Mouse (Mus musculus): Measurements from ENCODE around the gene Fgfr2. TPM values are rescaled to one million over a fixed set of nuclear protein-coding genes. Genes with fewer than 3 reads are reported as not detected.

The Fgfr2 gene
- polyA plus RNA-seq, 1 experiment from 2014 or later: 39.4 TPM

GRCm38 (mm10) chr7:132237191-132237590 lies 886.0 kb downstream of the Fgfr2 start:
- whole genome bisulfite sequencing: 89% methylated on average over 4 of the region's 4 CpGs
- H3K9ac ChIP-seq (replicated peaks): no peak overlapping the region
- H3K36me3 ChIP-seq: peaks cover 57% of the 10 kb centered on the region
- no peak overlapping the region for H3K4me2 ChIP-seq (replicated peaks)
- ATAC-seq: no peak
- H3K9me3 ChIP-seq: no peaks in the 10 kb centered on the region
- H3K27ac ChIP-seq: no peak overlapping the region
- H3K4me3 ChIP-seq (replicated peaks): no peak overlapping the region
- peaks cover 6% of the 10 kb centered on the region; the same call in 1 of the 2 replicates for H3K4me1 ChIP-seq (replicated peaks)
- no peaks in the 10 kb centered on the region for H3K27me3 ChIP-seq

- 78% methylated on average over 8 of the region's 8 CpGs for WGBS
- Histone ChIP-seq H3K9ac (replicated peaks) (no peak overlapping the region), H3K36me3 (peaks cover 53% of the 10 kb centered on the region), H3K4me2 (replicated peaks) (no peak overlapping the region), H3K4me1 (replicated peaks) (peaks cover 6% of the 10 kb centered on the region; the same call in 1 of the 2 replicates), H3K27ac (no peak overlapping the region), H3K27me3 (no peaks in the 10 kb centered on the region), H3K9me3 (no peaks in the 10 kb centered on the region), H3K4me3 (replicated peaks) (no peak overlapping the region)
- ATAC-seq: no peak
These were observed 886.4 kb downstream of the Fgfr2 start for GRCm38 (mm10) chr7:132236789-132237188.

GRCm38 (mm10) chr7:132234250-132234649 lies 888.9 kb downstream of the Fgfr2 start:
- Histone ChIP-seq H3K4me1 (replicated peaks) (peaks cover 10% of the 10 kb centered on the region; the same call in 1 of the 2 replicates), H3K9ac (replicated peaks) (no peak overlapping the region), H3K27me3 (no peaks in the 10 kb centered on the region), H3K27ac (no peak overlapping the region), H3K4me2 (replicated peaks) (no peak overlapping the region), H3K9me3 (no peaks in the 10 kb centered on the region), H3K4me3 (replicated peaks) (no peak overlapping the region), H3K36me3 (peaks cover 33% of the 10 kb centered on the region)
- WGBS: 55% methylated on average over 3 of the region's 3 CpGs
- ATAC-seq: no peak

GRCm38 (mm10) chr7:132233732-132234131 lies 889.4 kb downstream of the Fgfr2 start:
- H3K36me3 ChIP-seq: peaks cover 28% of the 10 kb centered on the region
- H3K27ac ChIP-seq: no peak overlapping the region
- WGBS: 87% methylated on average over 4 of the region's 4 CpGs
- H3K4me2 ChIP-seq (replicated peaks): no peak overlapping the region
- H3K9ac ChIP-seq (replicated peaks): no peak overlapping the region
- H3K4me1 ChIP-seq (replicated peaks): peaks cover 10% of the 10 kb centered on the region; the same call in 1 of the 2 replicates
- H3K4me3 ChIP-seq (replicated peaks): no peak overlapping the region
- no peaks in the 10 kb centered on the region for H3K27me3 ChIP-seq
- no peak for ATAC-seq
- no peaks in the 10 kb centered on the region for H3K9me3 ChIP-seq

- H3K4me2 ChIP-seq (replicated peaks): no peak overlapping the region
- H3K9me3 ChIP-seq: no peaks in the 10 kb centered on the region
- H3K9ac ChIP-seq (replicated peaks): no peak overlapping the region
- ATAC-seq: no peak
- H3K4me3 ChIP-seq (replicated peaks): no peak overlapping the region
- H3K36me3 ChIP-seq: peaks cover 23% of the 10 kb centered on the region
- peaks cover 10% of the 10 kb centered on the region; the same call in 1 of the 2 replicates for H3K4me1 ChIP-seq (replicated peaks)
- no peak overlapping the region for H3K27ac ChIP-seq
- H3K27me3 ChIP-seq: no peaks in the 10 kb centered on the region
- 44% methylated on average over 2 of the region's 2 CpGs for WGBS
These were observed 890.2 kb downstream of the Fgfr2 start for GRCm38 (mm10) chr7:132232937-132233336.

GRCm38 (mm10) chr7:132231476-132231875 lies 891.7 kb downstream of the Fgfr2 start:
- Histone ChIP-seq H3K9me3 (no peaks in the 10 kb centered on the region), H3K27me3 (no peaks in the 10 kb centered on the region), H3K27ac (no peak overlapping the region), H3K4me3 (replicated peaks) (no peak overlapping the region), H3K9ac (replicated peaks) (no peak overlapping the region), H3K36me3 (peaks cover 10% of the 10 kb centered on the region), H3K4me1 (replicated peaks) (peaks cover 10% of the 10 kb centered on the region; the same call in 1 of the 2 replicates), H3K4me2 (replicated peaks) (no peak overlapping the region)
- no peak for ATAC-seq
- 92% methylated on average over 3 of the region's 3 CpGs for WGBS

GRCm38 (mm10) chr7:132230961-132231360 lies 892.2 kb downstream of the Fgfr2 start:
- Histone ChIP-seq H3K4me1 (replicated peaks) (peaks cover 10% of the 10 kb centered on the region; the same call in 1 of the 2 replicates), H3K4me2 (replicated peaks) (no peak overlapping the region), H3K27ac (no peak overlapping the region), H3K27me3 (no peaks in the 10 kb centered on the region), H3K9ac (replicated peaks) (no peak overlapping the region), H3K4me3 (replicated peaks) (no peak overlapping the region), H3K9me3 (no peaks in the 10 kb centered on the region), H3K36me3 (peaks cover 6% of the 10 kb centered on the region)
- 82% methylated on average over 3 of the region's 3 CpGs for WGBS
- ATAC-seq: no peak

- no peaks in the 10 kb centered on the region for H3K36me3 ChIP-seq
- H3K9ac ChIP-seq (replicated peaks): no peak overlapping the region
- H3K27ac ChIP-seq: peak overlapping the region; percentile 48; the same call in 1 of the 2 replicates
- no peaks in the 10 kb centered on the region for H3K27me3 ChIP-seq
- 83% methylated on average over 8 of the region's 8 CpGs for WGBS
- peaks cover 8% of the 10 kb centered on the region; the same call in 1 of the 2 replicates for H3K4me1 ChIP-seq (replicated peaks)
- no peak; the same call in 1 of the 2 replicates for ATAC-seq
- no peaks in the 10 kb centered on the region for H3K9me3 ChIP-seq
- H3K4me3 ChIP-seq (replicated peaks): no peak overlapping the region
- H3K4me2 ChIP-seq (replicated peaks): no peak overlapping the region
These were observed 896.0 kb downstream of the Fgfr2 start for GRCm38 (mm10) chr7:132227075-132227640.

- Histone ChIP-seq H3K4me2 (replicated peaks) (no peak overlapping the region), H3K27me3 (no peaks in the 10 kb centered on the region), H3K36me3 (no peaks in the 10 kb centered on the region), H3K9me3 (no peaks in the 10 kb centered on the region), H3K27ac (no peak overlapping the region; the same call in 1 of the 2 replicates), H3K4me3 (replicated peaks) (no peak overlapping the region), H3K9ac (replicated peaks) (no peak overlapping the region), H3K4me1 (replicated peaks) (peaks cover 8% of the 10 kb centered on the region; the same call in 1 of the 2 replicates)
- WGBS: 59% methylated on average over 6 of the region's 6 CpGs
- ATAC-seq: peak; percentile 69
These were observed 896.6 kb downstream of the Fgfr2 start for GRCm38 (mm10) chr7:132226379-132227074.

- 0 out of 2 replicates have a peak, but pooled peaks cover 3% of the 10 kb centered on the region for H3K4me1 ChIP-seq (replicated peaks)
- no peak overlapping the region for H3K4me3 ChIP-seq (replicated peaks)
- H3K27ac ChIP-seq: no peak overlapping the region
- no peaks in the 10 kb centered on the region for H3K36me3 ChIP-seq
- ATAC-seq: no peak
- no peaks in the 10 kb centered on the region for H3K27me3 ChIP-seq
- no peak overlapping the region for H3K4me2 ChIP-seq (replicated peaks)
- no peak overlapping the region for H3K9ac ChIP-seq (replicated peaks)
- no peaks in the 10 kb centered on the region for H3K9me3 ChIP-seq
- 50% methylated on average over 10 of the region's 10 CpGs for WGBS
These were observed 899.6 kb downstream of the Fgfr2 start for GRCm38 (mm10) chr7:132223452-132224141.

GRCm38 (mm10) chr7:132214031-132214430 lies 909.1 kb downstream of the Fgfr2 start:
- Histone ChIP-seq H3K27me3 (peaks cover 1% of the 10 kb centered on the region; the same call in 1 of the 2 replicates), H3K9me3 (no peaks in the 10 kb centered on the region), H3K4me1 (replicated peaks) (0 out of 2 replicates have a peak, but pooled peaks cover 6% of the 10 kb centered on the region), H3K36me3 (no peaks in the 10 kb centered on the region), H3K9ac (replicated peaks) (no peak overlapping the region), H3K4me3 (replicated peaks) (no peak overlapping the region), H3K4me2 (replicated peaks) (no peak overlapping the region), H3K27ac (no peak overlapping the region)
- no peak for ATAC-seq
- WGBS: 78% methylated on average over 10 of the region's 10 CpGs

- H3K4me3 ChIP-seq (replicated peaks): no peak overlapping the region
- no peak overlapping the region for H3K9ac ChIP-seq (replicated peaks)
- 0 out of 2 replicates have a peak, but pooled peaks cover 8% of the 10 kb centered on the region for H3K4me1 ChIP-seq (replicated peaks)
- H3K4me2 ChIP-seq (replicated peaks): no peak overlapping the region
- WGBS: 8% methylated on average over 8 of the region's 8 CpGs
- H3K36me3 ChIP-seq: no peaks in the 10 kb centered on the region
- no peaks in the 10 kb centered on the region for H3K9me3 ChIP-seq
- 0 out of 2 replicates have a peak, but pooled peaks have one; percentile 45 for ATAC-seq
- H3K27me3 ChIP-seq: peaks cover 4% of the 10 kb centered on the region; the same call in 1 of the 2 replicates
- no peak overlapping the region for H3K27ac ChIP-seq
These were observed 909.7 kb downstream of the Fgfr2 start for GRCm38 (mm10) chr7:132213460-132213859.

All from midbrain, embryonic 13.5 days (tissue).